Mouse (Mus musculus): ENCODE measurements around the gene Fn1.

DNA sequence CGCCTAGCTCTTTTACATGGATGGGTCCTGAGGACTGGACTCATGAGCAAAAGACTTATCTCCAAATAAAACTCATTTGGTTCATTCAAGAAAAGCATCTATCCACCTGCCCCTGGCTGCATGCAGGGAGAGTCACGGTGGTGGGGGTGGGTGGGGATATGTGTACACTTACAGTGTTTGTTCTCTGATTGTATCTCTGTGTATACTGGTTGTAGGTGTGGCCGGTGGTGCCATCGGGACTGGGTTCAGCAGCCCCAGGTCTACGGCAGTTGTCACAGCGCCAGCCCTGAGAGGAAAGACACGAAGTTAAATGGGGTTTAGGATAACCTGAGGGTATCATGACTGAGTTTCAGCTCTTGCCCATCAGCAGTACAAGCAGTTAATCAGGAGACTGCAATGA, 66.3 kb downstream of the Fn1 start:
- TF ChIP-seq CTCF (IDR thresholded peaks at IDR 0.05) (no peak), POLR2A (IDR thresholded peaks at IDR 0.05; ENCODE audit: insufficient read depth, low read depth, low read length) (no peak)

Data from heart, adult 2 months (tissue).